Mouse (Mus musculus): ENCODE measurements around the gene Gm17387. TPM values are rescaled to one million over a fixed set of nuclear protein-coding genes. Genes with fewer than 3 reads are reported as not detected.

The Gm17387 gene
- polyA plus RNA-seq, 1 experiment from 2014 or later = not detected

- no peaks in the 10 kb centered on the region for H3K36me3 ChIP-seq
- WGBS = 93% methylated on average over 15 of the region's 15 CpGs
- no peak for DNase-seq (ENCODE audit: low spot score)
- H3K4me1 ChIP-seq (replicated peaks) = peaks cover 29% of the 10 kb centered on the region; the same call in 1 of the 2 replicates
- H3K9me3 ChIP-seq = no peaks in the 10 kb centered on the region
- no peak within 1 kb of the TSS for H3K27ac ChIP-seq
- no peak within 1 kb of the TSS for H3K4me3 ChIP-seq
- H3K27me3 ChIP-seq (ENCODE audit: insufficient read depth, poor library complexity, severe bottlenecking) = peaks cover 38% of the 10 kb centered on the region
These were observed 48.9 kb downstream of the Gm17387 start, which contains the start of gene Pkp3 for GRCm38 (mm10) chr7:141077841-141078240. Pkp3 (plus strand) TSS chr7:141078218.

GRCm38 (mm10) chr7:141078876-141079275 lies 49.9 kb downstream of the Gm17387 start:
- peaks cover 38% of the 10 kb centered on the region for H3K27me3 ChIP-seq (ENCODE audit: insufficient read depth, poor library complexity, severe bottlenecking)
- H3K4me3 ChIP-seq = no peak overlapping the region
- DNase-seq (ENCODE audit: low spot score) = no peak
- 87% methylated on average over 4 of the region's 4 CpGs for WGBS
- H3K4me1 ChIP-seq (replicated peaks) = peaks cover 30% of the 10 kb centered on the region; the same call in 1 of the 2 replicates
- H3K27ac ChIP-seq = no peak overlapping the region
- H3K36me3 ChIP-seq = no peaks in the 10 kb centered on the region
- no peaks in the 10 kb centered on the region for H3K9me3 ChIP-seq

Other genes starting within 250 kb of the Gm17387 start
- 0.27 TPM in 1 of 2 replicates, not detected in the other for gene Syce1, start 241.3 kb upstream of the Gm17387 start, polyA plus RNA-seq (2016; fragmentation: Nextera tagmentation; extraction: Ambion mirVana)
- gene Zfp941, start 207.0 kb upstream of the Gm17387 start, polyA plus RNA-seq (2016; fragmentation: Nextera tagmentation; extraction: Ambion mirVana) = 3.5 and 5.1 TPM in 2 replicates
- 0.71 and 0.97 TPM in 2 replicates for gene Urah, start 194.1 kb upstream of the Gm17387 start, polyA plus RNA-seq (2016; fragmentation: Nextera tagmentation; extraction: Ambion mirVana)
- not detected in 2 replicates for gene Scgb1c1, start 183.6 kb upstream of the Gm17387 start, polyA plus RNA-seq (2016; fragmentation: Nextera tagmentation; extraction: Ambion mirVana)
- gene Odf3, start 181.3 kb upstream of the Gm17387 start, polyA plus RNA-seq (2016; fragmentation: Nextera tagmentation; extraction: Ambion mirVana) = not detected in 2 replicates
- not detected in 2 replicates for gene Gm45785, start 172.8 kb upstream of the Gm17387 start, polyA plus RNA-seq (2016; fragmentation: Nextera tagmentation; extraction: Ambion mirVana)
- gene Ric8a, start 172.2 kb upstream of the Gm17387 start, polyA plus RNA-seq (2016; fragmentation: Nextera tagmentation; extraction: Ambion mirVana) = 67.0 and 81.7 TPM in 2 replicates
- gene Bet1l, start 171.6 kb upstream of the Gm17387 start, polyA plus RNA-seq (2016; fragmentation: Nextera tagmentation; extraction: Ambion mirVana) = 20.9 and 28.8 TPM in 2 replicates
- gene Psmd13, start 147.2 kb upstream of the Gm17387 start, polyA plus RNA-seq (2016; fragmentation: Nextera tagmentation; extraction: Ambion mirVana) = 325 and 344 TPM in 2 replicates
- gene Sirt3, start 146.8 kb upstream of the Gm17387 start, polyA plus RNA-seq (2016; fragmentation: Nextera tagmentation; extraction: Ambion mirVana) = 27.3 and 28.3 TPM in 2 replicates
- gene Cox8b, start 128.7 kb upstream of the Gm17387 start, polyA plus RNA-seq (2016; fragmentation: Nextera tagmentation; extraction: Ambion mirVana) = not detected in 2 replicates
- 0.21 TPM in 1 of 2 replicates, not detected in the other for gene Nlrp6, start 108.2 kb upstream of the Gm17387 start, polyA plus RNA-seq (2016; fragmentation: Nextera tagmentation; extraction: Ambion mirVana)
- gene Pgghg, start 87.7 kb upstream of the Gm17387 start, polyA plus RNA-seq (2016; fragmentation: Nextera tagmentation; extraction: Ambion mirVana) = 16.8 and 17.0 TPM in 2 replicates
- 1.3 and 2.7 TPM in 2 replicates for gene Ifitm5, start 78.8 kb upstream of the Gm17387 start, polyA plus RNA-seq (2016; fragmentation: Nextera tagmentation; extraction: Ambion mirVana)
- gene Gm45717, start 73.2 kb upstream of the Gm17387 start, polyA plus RNA-seq (2016; fragmentation: Nextera tagmentation; extraction: Ambion mirVana) = 0.35 and 0.80 TPM in 2 replicates
- gene Ifitm2, start 73.1 kb upstream of the Gm17387 start, polyA plus RNA-seq (2016; fragmentation: Nextera tagmentation; extraction: Ambion mirVana) = 388 and 494 TPM in 2 replicates
- gene Ifitm1, start 61.9 kb upstream of the Gm17387 start, polyA plus RNA-seq (2016; fragmentation: Nextera tagmentation; extraction: Ambion mirVana) = 5.1 and 6.9 TPM in 2 replicates
- gene Ifitm3, start 18.4 kb upstream of the Gm17387 start, polyA plus RNA-seq (2016; fragmentation: Nextera tagmentation; extraction: Ambion mirVana) = 21.0 and 23.9 TPM in 2 replicates
- gene Ifitm6, start 11.2 kb upstream of the Gm17387 start, polyA plus RNA-seq (2016; fragmentation: Nextera tagmentation; extraction: Ambion mirVana) = not detected in 2 replicates
- 26.4 and 35.1 TPM in 2 replicates for gene B4galnt4, start 32.0 kb downstream of the Gm17387 start, polyA plus RNA-seq (2016; fragmentation: Nextera tagmentation; extraction: Ambion mirVana)
- gene Pkp3, start 49.1 kb downstream of the Gm17387 start, polyA plus RNA-seq (2016; fragmentation: Nextera tagmentation; extraction: Ambion mirVana) = 5.1 and 5.2 TPM in 2 replicates
- 1.9 and 2.7 TPM in 2 replicates for gene Sigirr, start 71.4 kb downstream of the Gm17387 start, polyA plus RNA-seq (2016; fragmentation: Nextera tagmentation; extraction: Ambion mirVana)
- 0.20 and 1.6 TPM in 2 replicates for gene Ano9, start 88.7 kb downstream of the Gm17387 start, polyA plus RNA-seq (2016; fragmentation: Nextera tagmentation; extraction: Ambion mirVana)
- gene Ptdss2, start 93.3 kb downstream of the Gm17387 start, polyA plus RNA-seq (2016; fragmentation: Nextera tagmentation; extraction: Ambion mirVana) = 80.1 and 80.2 TPM in 2 replicates
- 68.4 and 72.4 TPM in 2 replicates for gene Rnh1, start 143.7 kb downstream of the Gm17387 start, polyA plus RNA-seq (2016; fragmentation: Nextera tagmentation; extraction: Ambion mirVana)
- 96.8 and 115 TPM in 2 replicates for gene Hras, start 164.9 kb downstream of the Gm17387 start, polyA plus RNA-seq (2016; fragmentation: Nextera tagmentation; extraction: Ambion mirVana)
- gene Lrrc56, start 165.0 kb downstream of the Gm17387 start, polyA plus RNA-seq (2016; fragmentation: Nextera tagmentation; extraction: Ambion mirVana) = 14.9 and 17.3 TPM in 2 replicates
- 3.9 and 4.0 TPM in 2 replicates for gene Lmntd2, start 184.9 kb downstream of the Gm17387 start, polyA plus RNA-seq (2016; fragmentation: Nextera tagmentation; extraction: Ambion mirVana)
- gene Rassf7, start 186.7 kb downstream of the Gm17387 start, polyA plus RNA-seq (2016; fragmentation: Nextera tagmentation; extraction: Ambion mirVana) = 58.5 and 59.0 TPM in 2 replicates
- 106 and 108 TPM in 2 replicates for gene Phrf1, start 199.7 kb downstream of the Gm17387 start, polyA plus RNA-seq (2016; fragmentation: Nextera tagmentation; extraction: Ambion mirVana)
- gene Irf7, start 237.3 kb downstream of the Gm17387 start, polyA plus RNA-seq (2016; fragmentation: Nextera tagmentation; extraction: Ambion mirVana) = 1.0 and 1.2 TPM in 2 replicates
- gene Cdhr5, start 247.7 kb downstream of the Gm17387 start, polyA plus RNA-seq (2016; fragmentation: Nextera tagmentation; extraction: Ambion mirVana) = 0.32 TPM in 1 of 2 replicates, not detected in the other